Mouse (Mus musculus): ENCODE data around the gene Rbm43.

Gene Rbm43

GRCm38 (mm10) chr2:51912740-51913139 lies 22.2 kb downstream of the Rbm43 start:
- no peak for DNase-seq

GRCm38 (mm10) chr2:51911864-51912263 lies 23.1 kb downstream of the Rbm43 start:
- no peak for DNase-seq

GRCm38 (mm10) chr2:51907538-51908110 lies 27.3 kb downstream of the Rbm43 start:
- DNase-seq, result no peak

GRCm38 (mm10) chr2:51905637-51906036 lies 29.3 kb downstream of the Rbm43 start:
- no peak for DNase-seq

GRCm38 (mm10) chr2:51892411-51892901 lies 42.5 kb downstream of the Rbm43 start:
- DNase-seq, result no peak

GRCm38 (mm10) chr2:51890961-51891360 lies 44.0 kb downstream of the Rbm43 start:
- DNase-seq, result no peak

- peak; percentile 11 to 22 for DNase-seq
These were observed 44.8 kb downstream of the Rbm43 start for GRCm38 (mm10) chr2:51890139-51890538.

- DNase-seq, result no peak
These were observed 54.8 kb downstream of the Rbm43 start for GRCm38 (mm10) chr2:51880143-51880542.
